Mouse (Mus musculus): Measurements from ENCODE around the gene Csnk2b.

DNA sequence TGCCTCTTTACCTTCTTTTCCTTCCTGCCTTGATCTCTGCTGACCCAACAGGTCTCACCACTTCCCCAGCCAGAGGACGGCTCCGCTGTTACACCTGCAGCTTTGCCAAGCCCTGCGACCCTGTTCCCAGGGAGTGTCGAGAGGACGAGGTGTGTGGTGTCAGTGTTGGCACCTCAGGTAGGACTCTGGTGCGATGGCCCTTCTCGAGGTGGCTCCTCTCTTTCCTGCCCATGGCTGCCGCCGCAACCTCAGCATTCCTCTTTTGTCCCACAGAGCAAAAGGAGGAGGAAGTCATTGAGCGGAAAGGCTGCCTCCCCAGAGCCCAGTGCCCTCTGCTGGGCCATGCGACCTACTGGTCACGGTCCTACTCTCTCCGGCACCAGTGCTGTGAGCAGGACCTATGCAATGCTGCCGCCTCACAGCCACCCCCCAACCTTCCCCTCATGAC, 44.0 kb downstream of the Csnk2b start, which contains the start of gene Ly6g6d:
- TF ChIP-seq CTCF (IDR thresholded peaks at IDR 0.05; ENCODE audit: low read depth) (peak; percentile 55), EP300 (IDR thresholded peaks at IDR 0.05; ENCODE audit: low read depth) (no peak)
